Mouse (Mus musculus) R1 (cell line): Measurements from ENCODE around the gene Esrrg.
A peak's percentile ranks its signal among the peaks of the same experiment; 100 is the strongest.

ENCODE experiments used
- DNase-seq: peaks from one replicate; pipeline ENCODE4 v3.0.0-alpha.2; 2018; ENCODE audit warnings: low read depth, low spot score

The Esrrg gene

GRCm38 (mm10) chr1:188069849-188070248 lies 461.3 kb downstream of the Esrrg start:
- DNase-seq = no peak

- no peak for DNase-seq
Measured at GRCm38 (mm10) chr1:188077561-188078195, 469.1 kb downstream of the Esrrg start.

- no peak for DNase-seq
Measured at GRCm38 (mm10) chr1:188080261-188080875, 471.8 kb downstream of the Esrrg start.

DNA sequence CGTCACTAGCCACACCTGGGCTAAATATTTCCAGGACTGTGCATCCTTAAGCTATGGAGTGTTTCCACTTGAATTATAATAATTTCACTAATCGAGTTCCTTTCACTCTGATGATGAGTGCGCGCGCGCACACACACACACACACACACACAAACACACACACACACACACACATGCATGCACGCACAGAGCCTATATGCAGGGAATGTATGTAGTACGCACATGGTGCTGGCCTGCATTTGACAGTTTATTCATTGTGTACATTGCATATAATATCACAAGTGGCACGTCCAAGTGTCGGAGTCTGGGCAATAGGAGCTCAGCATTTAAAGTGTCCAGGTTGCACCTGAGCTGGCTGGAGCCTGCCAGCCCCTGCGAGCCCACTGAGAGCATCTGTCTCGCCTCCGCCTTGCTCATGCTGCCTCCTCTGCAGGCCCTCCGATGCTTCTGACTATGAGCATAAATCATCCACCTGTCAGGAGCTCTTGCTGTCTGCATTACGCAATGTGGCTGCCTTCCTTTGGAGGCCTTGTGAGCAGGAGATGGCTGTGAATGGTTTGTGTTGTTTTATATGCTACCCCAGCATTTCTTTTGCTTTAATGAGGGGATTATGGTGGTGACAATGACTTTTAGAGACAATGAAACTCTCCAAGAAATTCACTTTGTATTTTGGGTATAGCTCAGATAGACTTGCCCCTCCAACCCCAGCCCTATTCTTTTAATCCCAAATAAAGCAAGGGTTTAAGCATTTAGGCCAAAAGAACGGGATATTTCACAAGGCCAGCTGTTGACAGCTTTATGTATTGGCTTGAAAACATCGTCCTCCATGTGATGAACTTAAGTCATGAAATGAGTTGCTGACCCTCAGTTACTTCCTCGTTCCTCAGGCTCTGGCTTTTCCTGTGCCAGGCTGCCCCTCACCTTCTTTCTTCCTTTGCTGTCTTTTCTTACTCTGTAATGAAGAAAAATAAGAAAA lies 474.4 kb downstream of the Esrrg start:
- DNase-seq = no peak

GRCm38 (mm10) chr1:188085116-188085879 lies 476.7 kb downstream of the Esrrg start:
- DNase-seq = no peak

- no peak for DNase-seq
Measured at GRCm38 (mm10) chr1:188093724-188094123, 485.1 kb downstream of the Esrrg start.

DNA sequence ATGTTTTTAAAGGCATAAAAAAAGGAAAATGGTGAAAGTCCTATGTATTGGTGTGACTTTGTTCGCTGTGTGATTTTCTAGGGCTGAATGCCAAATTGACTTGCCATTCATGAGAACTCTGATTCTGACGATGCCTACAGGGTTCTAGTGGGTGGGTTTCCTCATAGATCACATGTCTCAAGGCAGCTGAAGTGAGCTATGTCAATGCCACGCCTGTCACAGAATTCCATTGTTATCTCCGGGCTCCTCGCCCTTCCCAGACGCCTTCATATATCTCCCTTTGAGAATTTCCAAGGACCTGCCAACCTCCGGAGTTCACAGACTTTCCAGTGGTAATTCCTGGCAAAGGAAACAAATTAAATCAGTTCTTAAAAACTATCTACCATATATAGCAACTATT lies 493.2 kb downstream of the Esrrg start:
- DNase-seq = peak; percentile 3

DNA sequence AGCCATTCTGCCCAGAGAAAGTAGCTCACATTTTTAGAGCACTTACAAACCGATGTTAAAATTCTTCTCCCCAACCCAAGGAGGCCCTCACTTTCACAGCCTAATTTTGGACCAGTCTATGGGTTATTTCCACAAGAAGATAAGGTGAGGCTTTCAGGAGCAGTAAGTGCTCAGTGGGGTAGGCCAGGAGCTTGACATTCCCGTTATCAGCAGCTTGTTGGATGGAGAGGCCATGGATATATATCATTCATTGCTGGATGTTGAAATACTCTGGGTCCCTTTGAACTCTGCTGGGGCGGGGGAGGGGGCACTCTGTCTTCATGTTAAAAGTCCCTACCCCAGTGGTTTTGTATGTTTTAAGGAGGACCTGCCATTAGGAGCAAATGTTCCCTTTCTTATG lies 494.6 kb downstream of the Esrrg start:
- no peak for DNase-seq

GRCm38 (mm10) chr1:188105516-188105915 lies 496.9 kb downstream of the Esrrg start:
- DNase-seq = no peak

GRCm38 (mm10) chr1:188107946-188108345 lies 499.4 kb downstream of the Esrrg start:
- peak; percentile 3 for DNase-seq

GRCm38 (mm10) chr1:188111552-188111951 lies 503.0 kb downstream of the Esrrg start:
- DNase-seq = no peak

DNA sequence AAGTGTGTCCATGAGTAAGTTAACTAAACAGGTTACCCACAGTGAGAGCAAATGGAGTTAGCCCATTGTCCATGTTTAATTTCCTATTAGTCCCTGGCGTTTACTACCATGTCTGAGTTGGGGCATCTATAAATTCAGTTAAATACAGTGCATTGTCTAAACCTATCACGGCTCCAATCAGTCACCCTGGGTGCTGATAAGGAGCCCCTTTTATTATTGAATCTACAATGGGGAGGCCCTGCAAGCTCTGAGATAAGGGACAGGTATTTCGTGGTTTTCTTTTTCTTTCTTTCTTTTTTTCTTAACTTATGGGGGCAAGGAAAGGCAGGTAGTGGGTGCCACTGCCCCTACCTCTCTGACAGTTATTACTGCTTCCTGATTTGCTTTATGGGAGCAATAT lies 504.6 kb downstream of the Esrrg start:
- DNase-seq = no peak

GRCm38 (mm10) chr1:188118125-188118524 lies 509.5 kb downstream of the Esrrg start:
- DNase-seq = no peak

GRCm38 (mm10) chr1:188119806-188120205 lies 511.2 kb downstream of the Esrrg start:
- no peak for DNase-seq

- no peak for DNase-seq
Measured at GRCm38 (mm10) chr1:188125521-188126021, 517.0 kb downstream of the Esrrg start.

DNA sequence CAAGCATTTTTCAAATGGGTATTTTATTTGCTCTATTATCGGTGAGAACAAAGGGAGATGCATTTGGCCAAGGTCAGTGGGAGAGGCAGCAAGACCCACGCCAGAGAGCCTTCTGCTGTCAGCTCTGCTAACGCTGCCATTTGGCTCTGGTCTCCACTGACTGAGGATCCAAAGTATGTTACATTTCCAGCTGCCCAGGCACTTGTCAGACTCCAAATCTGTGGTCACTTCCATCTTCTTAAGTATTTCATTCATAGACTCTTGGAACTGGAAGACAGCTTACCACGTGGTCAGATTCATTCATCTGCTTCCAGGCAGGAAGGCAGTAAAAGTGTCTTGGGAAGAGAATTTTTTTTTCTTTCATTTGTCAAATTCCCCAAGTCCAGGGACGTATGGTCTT lies 527.5 kb downstream of the Esrrg start:
- no peak for DNase-seq

- no peak for DNase-seq
Measured at GRCm38 (mm10) chr1:188139473-188139872, 530.9 kb downstream of the Esrrg start.

DNA sequence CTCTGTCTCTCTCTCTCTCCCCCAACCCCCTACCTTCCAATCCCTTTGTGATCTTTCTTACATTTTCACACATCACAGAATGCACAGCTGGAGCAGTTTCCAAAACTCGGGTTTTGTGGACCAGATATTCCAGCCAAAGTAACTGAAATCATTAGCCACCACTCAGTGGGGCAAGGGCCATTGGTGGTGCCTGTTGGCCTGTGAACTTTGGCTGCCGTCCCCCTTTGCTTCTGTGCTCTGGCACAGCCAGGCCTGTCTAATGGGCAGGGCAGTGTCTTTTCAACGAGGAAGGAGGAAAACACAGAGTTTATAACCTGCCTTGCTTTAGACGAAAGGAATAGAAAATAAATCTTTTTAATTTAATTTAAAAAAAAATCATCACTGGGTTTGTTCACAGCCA lies 531.6 kb downstream of the Esrrg start:
- no peak for DNase-seq

DNA sequence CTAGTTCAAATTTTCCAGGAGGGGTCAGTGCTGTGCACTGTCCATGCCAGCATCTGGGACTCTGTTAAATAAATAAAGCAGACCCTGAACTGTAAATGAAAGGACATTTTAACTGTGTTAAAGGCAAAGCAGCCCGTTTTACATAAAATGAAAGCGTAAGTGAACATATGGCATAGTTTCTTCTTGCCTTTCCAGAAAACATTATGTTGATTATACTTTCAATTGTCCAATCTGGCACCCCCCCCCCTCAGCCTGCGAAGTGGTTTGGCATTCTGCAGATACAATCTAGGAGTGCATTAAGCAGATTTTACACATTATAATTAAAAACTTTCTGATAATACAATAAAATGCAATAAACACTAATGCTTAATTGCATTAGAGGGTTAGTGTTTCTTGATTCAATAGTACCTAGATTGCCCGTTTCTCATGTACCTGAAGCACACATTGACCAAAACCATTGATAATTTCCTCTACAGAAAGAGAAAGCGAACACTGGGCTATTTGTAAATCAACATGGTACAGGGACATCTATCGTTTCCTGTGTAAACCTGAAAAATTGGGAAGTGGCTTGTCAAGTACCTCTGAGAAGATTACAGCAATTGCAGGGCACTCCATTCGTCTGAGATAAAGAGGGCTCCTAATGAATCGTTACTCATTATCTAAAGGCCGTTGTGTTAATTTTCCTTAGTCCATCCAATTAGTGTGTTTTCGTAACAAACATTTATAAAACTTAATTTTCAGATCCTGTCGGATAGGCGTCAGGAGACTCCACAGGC lies 539.0 kb downstream of the Esrrg start:
- DNase-seq = no peak

- DNase-seq = no peak
Measured at GRCm38 (mm10) chr1:188151066-188151465, 542.5 kb downstream of the Esrrg start.

GRCm38 (mm10) chr1:188152011-188152410 lies 543.4 kb downstream of the Esrrg start:
- DNase-seq = no peak
